Comparison of ENCODE assay signal across 23 mouse cellular contexts in genomic region chr5:90560743-90561142, GRCm38 (mm10). TPM values are rescaled to one million over a fixed set of nuclear protein-coding genes. Genes with fewer than 3 reads are reported as not detected.
"Had no signal": no experiment of that assay in that cellular context is flagged by ENCODE, and none has a peak within 500 bp of the region (broad histone marks: within the 10 kb centered on the region; RNA-seq: fewer than 3 reads in every experiment).

Gene 5830473C10Rik, plus strand, starts transcription at chr5:90561107.

- H3K9ac ChIP-seq: limb, embryonic 13.5 days; lung, embryonic 15.5 days; stomach, embryonic 15.5 days had no signal

- H3K4me3 ChIP-seq: limb, embryonic 10.5 days; limb, embryonic 13.5 days; lung, embryonic 15.5 days; stomach, embryonic 15.5 days had no signal

- DNase-seq: kidney, adult 18-20 months; kidney, adult 9 months; kidney, postnatal 25 days; layer of hippocampus, postnatal 36 days; lung, adult 18-20 months; lung, postnatal 10 days; lung, postnatal 4 days; midbrain, embryonic 14.5 days; right cerebral cortex, adult 18-20 months; right cerebral cortex, postnatal 14 days; spleen, adult 18-20 months; thymus, postnatal 25 days had no signal

- H3K27ac ChIP-seq: limb, embryonic 10.5 days; limb, embryonic 13.5 days; lung, embryonic 15.5 days; stomach, embryonic 15.5 days had no signal

- H3K4me2 ChIP-seq: limb, embryonic 13.5 days; lung, embryonic 15.5 days; midbrain, embryonic 11.5 days; stomach, embryonic 15.5 days had no signal

- H3K27me3 ChIP-seq: limb, embryonic 13.5 days; lung, embryonic 15.5 days; stomach, embryonic 15.5 days had no signal

- H3K4me1 ChIP-seq: limb, embryonic 10.5 days; limb, embryonic 13.5 days; lung, embryonic 15.5 days; stomach, embryonic 15.5 days had no signal

- H3K9me3 ChIP-seq: limb, embryonic 10.5 days; limb, embryonic 13.5 days; lung, embryonic 15.5 days; stomach, embryonic 15.5 days had no signal

- H3K36me3 ChIP-seq: limb, embryonic 10.5 days; limb, embryonic 13.5 days; lung, embryonic 15.5 days; stomach, embryonic 15.5 days had no signal

RNA-seq across cellular contexts. Expression of gene 5830473C10Rik, which starts in this region (rescaled TPM):
- total RNA-seq: layer of hippocampus, postnatal 36 days; megakaryocyte progenitor cell, adult 5-6 weeks; megakaryocyte-erythroid progenitor cell, adult 5-6 weeks; midbrain, postnatal 0 days had no signal
- polyA plus RNA-seq: limb, embryonic 10.5 days; midbrain, embryonic 11.5 days; midbrain, embryonic 14.5 days; neural tube, embryonic 11.5 days; neural tube, embryonic 14.5 days; thymus, postnatal 0 days had no signal
